Mouse (Mus musculus): ENCODE results near the gene Bcas1.

DNA sequence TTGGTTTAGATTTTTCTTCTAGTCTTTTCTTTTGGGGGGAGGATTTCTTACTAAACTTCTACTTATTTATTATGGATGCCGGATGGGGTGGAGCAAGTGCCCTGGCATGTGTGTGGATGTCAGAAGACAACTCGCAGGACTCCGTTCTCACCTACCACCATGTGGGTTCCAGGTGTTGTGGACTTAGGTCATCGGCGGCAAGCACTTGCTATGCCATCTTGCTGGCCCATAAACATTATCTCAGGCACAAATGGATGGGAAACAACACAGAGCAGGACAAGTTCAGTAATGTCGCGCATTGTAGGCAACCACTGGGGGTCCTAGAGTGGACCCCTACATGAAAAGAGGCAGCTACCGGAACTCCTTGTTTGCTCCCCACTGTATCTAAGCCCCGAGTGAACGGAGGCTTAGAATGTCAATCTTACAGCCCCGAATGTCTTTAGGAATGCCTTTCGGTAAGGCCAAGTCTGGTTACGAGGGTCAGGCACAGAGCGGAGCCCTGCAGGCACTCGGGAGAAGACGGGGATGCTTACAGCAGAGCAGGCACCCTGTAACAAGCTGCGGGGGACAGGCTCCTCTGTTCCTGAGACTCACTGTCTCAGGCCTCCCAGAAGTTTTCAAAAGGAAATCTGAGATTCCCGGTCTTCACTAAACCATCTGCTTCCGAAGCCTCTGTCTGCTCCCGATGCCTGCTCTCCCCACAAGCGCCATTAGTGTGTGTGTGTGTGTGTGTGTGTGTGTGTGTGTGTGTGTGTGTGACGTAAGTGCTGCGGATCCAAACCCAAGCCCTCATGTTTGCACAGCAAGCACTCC, 16.8 kb downstream of the Bcas1 start:
- TF ChIP-seq POLR2A (IDR thresholded peaks at IDR 0.05; ENCODE audit: insufficient read depth, low read length) (no peak), CTCF (IDR thresholded peaks at IDR 0.05; ENCODE audit: low read depth, low read length) (no peak), EP300 (IDR thresholded peaks at IDR 0.05; ENCODE audit: insufficient read depth, low read depth, low read length) (no peak)
